Mouse (Mus musculus) ES-E14 (cell line): ENCODE results near the gene Pde2a.

Source experiments
- HCFC1 ChIP-seq: IDR thresholded peaks from 2 replicates; pipeline ENCODE4 v1.6.1; 2012; ENCODE audit warnings: low read length, inconsistent platforms, borderline replicate concordance; ENCODE audit not compliant: insufficient read depth
- MAFK ChIP-seq: IDR thresholded peaks from 2 replicates; pipeline ENCODE4 v1.6.1; 2014; ENCODE audit warnings: mild to moderate bottlenecking, low read depth, low read length, inconsistent platforms; ENCODE audit not compliant: insufficient read depth
- ZNF384 ChIP-seq: IDR thresholded peaks from 2 replicates; pipeline ENCODE4 v1.6.1; 2012; ENCODE audit warnings: low read depth, low read length, inconsistent platforms

DNA sequence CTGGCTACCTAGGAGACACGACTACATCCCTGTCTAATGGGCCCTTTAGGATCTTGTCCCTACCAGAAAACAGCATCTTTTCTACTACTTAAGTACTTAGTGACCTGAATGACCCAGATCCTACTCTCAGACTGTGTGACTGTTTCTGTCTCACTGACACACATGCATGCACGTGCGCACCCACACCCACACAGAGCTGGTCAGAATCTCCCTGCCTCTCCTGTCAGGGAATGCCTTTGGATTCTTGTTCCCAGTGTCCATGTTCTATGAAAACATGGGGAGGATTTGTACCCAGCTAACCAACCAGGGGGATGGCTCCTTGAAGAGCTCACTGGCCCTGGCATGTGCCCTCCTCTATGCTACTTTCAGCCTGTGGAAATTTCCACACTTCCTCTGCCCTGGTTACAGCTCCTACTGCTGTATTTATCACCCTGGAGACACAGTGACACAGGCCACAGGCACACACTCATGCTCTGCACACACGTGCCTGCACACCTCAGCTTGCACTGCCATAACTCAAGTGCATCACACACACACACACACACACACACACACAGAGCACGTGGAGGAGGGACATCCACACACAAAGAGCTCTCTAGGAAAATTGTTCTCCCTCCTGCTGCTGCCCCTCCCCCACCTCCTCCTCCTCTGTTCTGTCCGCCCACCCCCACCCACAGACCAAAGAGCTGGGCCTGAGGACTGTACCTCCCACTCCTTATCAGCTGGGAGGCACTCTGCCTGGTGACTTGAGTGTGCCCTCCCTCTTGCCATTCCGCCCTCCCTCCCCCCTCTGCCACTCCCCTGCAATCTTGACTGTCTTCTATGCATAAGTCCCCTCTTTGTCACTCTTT is 6.6 kb upstream of the Pde2a start:
- TF ChIP-seq MAFK: no peak
- no peak for TF ChIP-seq ZNF384
- TF ChIP-seq HCFC1: no peak
